Mouse (Mus musculus): ENCODE measurements around the gene Olfr282. TPM values are rescaled to one million over a fixed set of nuclear protein-coding genes. Genes with fewer than 3 reads are reported as not detected.
"Not testable (repeated sequence)": the region's sequence is repeated elsewhere in the genome, so short reads cannot be mapped to it uniquely, and the experiment has no call there.

Olfr282 gene
- polyA plus RNA-seq (2015; fragmentation: Nextera tagmentation; extraction: Ambion mirVana) = not detected in 2 replicates

- H3K27me3 ChIP-seq; H3K27ac ChIP-seq; ATAC-seq (ENCODE audit: insufficient number of reproducible peaks, insufficient read depth, low FRiP score, low TSS enrichment, low read depth); H3K36me3 ChIP-seq; H3K9ac ChIP-seq; H3K4me1 ChIP-seq; H3K4me2 ChIP-seq; H3K4me3 ChIP-seq; H3K9me3 ChIP-seq: not testable (repeated sequence)
- WGBS = 70% methylated on average over 5 of the region's 5 CpGs
Observed at GRCm38 (mm10) chr15:98430925-98431324, at the start of gene Olfr282. Olfr282 (plus strand) TSS chr15:98431225.

DNA sequence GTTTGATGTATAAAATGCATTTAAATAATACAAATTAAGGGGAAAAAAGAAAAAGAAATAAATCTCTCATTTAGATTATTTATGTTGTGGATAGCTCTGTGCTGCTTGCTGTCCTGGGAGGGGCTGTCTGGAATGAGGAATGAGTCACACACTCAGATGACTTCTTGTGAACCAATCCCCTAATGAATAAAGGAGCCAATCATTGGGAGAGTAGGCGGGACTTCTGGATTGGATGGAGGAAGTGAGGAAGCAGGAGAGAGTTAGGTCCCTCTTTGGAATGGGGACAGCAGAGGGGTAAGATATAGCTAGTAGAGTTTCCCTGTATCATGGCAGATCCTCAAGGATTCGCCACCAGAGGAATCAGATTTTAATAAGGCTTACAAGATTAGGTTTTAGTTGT lies 43.4 kb upstream of the Olfr282 start:
- H3K9ac ChIP-seq = no peak overlapping the region
- H3K27me3 ChIP-seq = no peaks in the 10 kb centered on the region
- WGBS = 77% methylated on average over 2 of the region's 2 CpGs
- ATAC-seq (ENCODE audit: insufficient number of reproducible peaks, insufficient read depth, low FRiP score, low TSS enrichment, low read depth) = no peak
- no peak overlapping the region for H3K4me3 ChIP-seq
- H3K4me1 ChIP-seq = no peaks in the 10 kb centered on the region
- no peak overlapping the region for H3K4me2 ChIP-seq
- no peaks in the 10 kb centered on the region for H3K9me3 ChIP-seq
- no peaks in the 10 kb centered on the region for H3K36me3 ChIP-seq
- no peak overlapping the region for H3K27ac ChIP-seq

DNA sequence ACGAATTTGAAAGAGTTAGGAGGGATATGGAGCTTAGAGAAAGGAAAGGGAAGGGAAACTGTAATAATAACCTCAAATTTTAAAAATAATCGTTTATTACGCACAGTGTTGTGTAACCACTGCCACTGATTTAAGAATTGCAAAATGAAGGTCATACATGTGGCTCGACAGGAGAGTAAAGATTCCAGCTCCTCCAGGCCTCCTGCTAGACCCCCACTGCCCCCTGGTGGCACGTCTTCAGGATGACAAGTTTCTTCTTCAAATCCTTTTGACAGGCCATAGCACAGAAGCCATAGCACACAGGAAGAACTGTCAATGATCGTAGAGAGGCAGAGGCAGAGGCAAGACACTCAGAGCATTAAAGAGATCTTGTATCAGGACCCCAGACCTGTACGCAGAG lies 41.2 kb upstream of the Olfr282 start:
- H3K36me3 ChIP-seq = no peaks in the 10 kb centered on the region
- no peak for ATAC-seq (ENCODE audit: insufficient number of reproducible peaks, insufficient read depth, low FRiP score, low TSS enrichment, low read depth)
- no peaks in the 10 kb centered on the region for H3K4me1 ChIP-seq
- 24% methylated on average over 7 of the region's 7 CpGs for WGBS
- H3K9me3 ChIP-seq = peaks cover 2% of the 10 kb centered on the region
- no peak overlapping the region for H3K4me2 ChIP-seq
- H3K9ac ChIP-seq = no peak overlapping the region
- H3K27me3 ChIP-seq = no peaks in the 10 kb centered on the region
- no peak overlapping the region for H3K4me3 ChIP-seq
- H3K27ac ChIP-seq = no peak overlapping the region

DNA sequence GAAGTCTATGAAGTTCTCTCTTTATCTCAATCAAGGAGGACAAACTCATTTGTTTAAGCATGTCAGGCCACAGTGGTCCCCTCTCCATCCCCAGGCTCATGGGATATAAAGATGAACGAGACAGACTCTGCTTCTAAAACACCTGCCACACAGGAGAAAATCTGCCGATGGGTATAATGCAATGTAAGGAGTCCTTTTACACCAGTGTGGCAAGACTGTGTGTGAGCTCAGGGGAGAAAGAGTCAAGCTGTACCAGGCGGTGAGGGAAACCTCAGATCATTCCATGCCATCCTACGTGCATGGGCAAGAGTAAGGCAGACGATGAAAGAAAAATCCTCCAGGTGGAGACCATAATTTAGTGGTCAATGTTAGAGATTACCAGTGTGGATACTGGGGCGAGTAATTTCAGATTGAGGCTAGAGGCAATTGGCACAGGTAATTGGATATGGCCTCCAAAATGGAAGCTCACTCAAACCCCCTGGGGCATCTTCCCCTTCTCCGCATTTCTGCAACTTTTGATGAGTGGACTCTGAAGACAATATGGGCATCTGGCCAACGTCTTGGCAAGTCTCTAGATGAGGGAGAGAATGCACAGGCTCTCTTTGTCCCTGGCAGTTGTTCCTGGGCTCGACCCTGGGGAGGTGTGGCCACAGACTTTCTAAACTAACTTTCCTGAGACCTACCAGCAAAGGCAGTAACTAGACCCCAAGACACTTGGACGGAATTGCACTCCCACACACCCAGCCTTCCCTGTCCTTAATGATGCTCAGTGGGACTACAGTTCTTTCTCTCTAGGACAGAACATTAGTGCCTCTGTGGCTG lies 39.7 kb upstream of the Olfr282 start:
- Histone ChIP-seq H3K27me3 (no peaks in the 10 kb centered on the region), H3K9me3 (peaks cover 7% of the 10 kb centered on the region), H3K36me3 (no peaks in the 10 kb centered on the region), H3K4me1 (no peaks in the 10 kb centered on the region), H3K9ac (no peak overlapping the region), H3K4me2 (no peak overlapping the region), H3K27ac (no peak overlapping the region), H3K4me3 (no peak overlapping the region)
- WGBS = 64% methylated on average over 10 of the region's 10 CpGs
- no peak for ATAC-seq (ENCODE audit: insufficient number of reproducible peaks, insufficient read depth, low FRiP score, low TSS enrichment, low read depth)

- Histone ChIP-seq H3K27ac (no peak overlapping the region), H3K9me3 (peaks cover 7% of the 10 kb centered on the region), H3K36me3 (no peaks in the 10 kb centered on the region), H3K9ac (no peak overlapping the region), H3K4me1 (no peaks in the 10 kb centered on the region), H3K27me3 (no peaks in the 10 kb centered on the region), H3K4me2 (no peak overlapping the region), H3K4me3 (no peak overlapping the region)
- WGBS = 33% methylated on average over 2 of the region's 2 CpGs
- ATAC-seq (ENCODE audit: insufficient number of reproducible peaks, insufficient read depth, low FRiP score, low TSS enrichment, low read depth) = no peak
Observed at GRCm38 (mm10) chr15:98391903-98392187, 39.2 kb upstream of the Olfr282 start.

DNA sequence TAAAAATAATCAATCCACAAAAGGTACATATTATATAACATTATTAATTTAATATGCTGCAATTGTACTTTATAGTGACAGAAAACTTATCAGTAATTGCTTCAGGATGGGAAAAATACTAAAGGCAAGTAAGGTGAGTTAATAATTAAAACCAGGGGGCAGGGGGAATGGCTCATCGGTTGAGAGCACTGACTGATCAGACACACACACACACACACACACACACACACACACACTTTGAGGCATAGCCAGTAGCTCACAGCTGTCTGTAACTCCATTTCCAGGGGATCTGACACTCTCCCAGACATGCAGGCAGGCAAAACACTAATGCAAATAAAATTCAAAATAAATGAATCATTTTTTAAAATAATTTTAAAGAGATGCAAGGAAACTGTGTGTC lies 33.9 kb upstream of the Olfr282 start:
- 40% methylated on average over 1 of the region's 1 CpGs for WGBS
- Histone ChIP-seq H3K4me3 (no peak overlapping the region), H3K36me3 (no peaks in the 10 kb centered on the region), H3K27me3 (no peaks in the 10 kb centered on the region), H3K4me1 (no peaks in the 10 kb centered on the region), H3K4me2 (no peak overlapping the region), H3K9ac (no peak overlapping the region), H3K9me3 (peaks cover 7% of the 10 kb centered on the region), H3K27ac (no peak overlapping the region)
- no peak for ATAC-seq (ENCODE audit: insufficient number of reproducible peaks, insufficient read depth, low FRiP score, low TSS enrichment, low read depth)

DNA sequence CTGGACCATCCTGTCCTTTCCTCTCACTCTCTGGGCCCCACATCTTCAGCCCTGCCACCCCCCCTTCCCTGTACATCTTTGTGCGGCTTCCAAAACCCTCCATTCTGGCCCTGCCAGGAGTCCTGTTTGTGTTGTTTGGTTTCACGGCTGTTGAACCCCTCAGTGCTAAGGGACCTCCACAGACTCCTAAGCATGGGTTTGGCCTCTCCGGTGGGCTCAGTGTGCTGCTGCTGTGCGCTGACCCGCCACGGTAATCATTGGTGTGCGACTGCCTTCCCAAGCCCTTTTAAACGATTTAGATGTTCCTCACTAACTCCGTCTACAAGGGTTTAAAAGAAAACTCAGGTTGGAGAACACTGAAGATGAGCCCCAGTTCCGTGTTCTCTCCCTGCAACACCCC lies 28.7 kb upstream of the Olfr282 start:
- no peak overlapping the region for H3K4me3 ChIP-seq
- H3K27me3 ChIP-seq = no peaks in the 10 kb centered on the region
- no peak overlapping the region for H3K4me2 ChIP-seq
- ATAC-seq (ENCODE audit: insufficient number of reproducible peaks, insufficient read depth, low FRiP score, low TSS enrichment, low read depth) = no peak
- H3K9ac ChIP-seq = no peak overlapping the region
- no peaks in the 10 kb centered on the region; the same call in 1 of the 2 replicates for H3K9me3 ChIP-seq
- no peaks in the 10 kb centered on the region for H3K4me1 ChIP-seq
- 91% methylated on average over 10 of the region's 10 CpGs for WGBS
- H3K27ac ChIP-seq = no peak overlapping the region
- H3K36me3 ChIP-seq = no peaks in the 10 kb centered on the region

- Histone ChIP-seq H3K4me1 (no peaks in the 10 kb centered on the region), H3K4me2 (no peak overlapping the region), H3K27ac (no peak overlapping the region), H3K4me3 (no peak overlapping the region), H3K9me3 (no peaks in the 10 kb centered on the region; the same call in 1 of the 2 replicates), H3K36me3 (no peaks in the 10 kb centered on the region), H3K9ac (no peak overlapping the region), H3K27me3 (no peaks in the 10 kb centered on the region)
- ATAC-seq (ENCODE audit: insufficient number of reproducible peaks, insufficient read depth, low FRiP score, low TSS enrichment, low read depth) = no peak
- WGBS = 74% methylated on average over 17 of the region's 17 CpGs
Observed at GRCm38 (mm10) chr15:98408406-98409060, 22.5 kb upstream of the Olfr282 start.

GRCm38 (mm10) chr15:98409635-98410034 lies 21.4 kb upstream of the Olfr282 start:
- no peaks in the 10 kb centered on the region for H3K27me3 ChIP-seq
- no peak overlapping the region for H3K4me2 ChIP-seq
- no peaks in the 10 kb centered on the region for H3K36me3 ChIP-seq
- no peaks in the 10 kb centered on the region for H3K4me1 ChIP-seq
- H3K9me3 ChIP-seq = no peaks in the 10 kb centered on the region; the same call in 1 of the 2 replicates
- no peak for ATAC-seq (ENCODE audit: insufficient number of reproducible peaks, insufficient read depth, low FRiP score, low TSS enrichment, low read depth)
- H3K27ac ChIP-seq = no peak overlapping the region
- WGBS = 83% methylated on average over 2 of the region's 2 CpGs
- H3K9ac ChIP-seq = no peak overlapping the region
- H3K4me3 ChIP-seq = no peak overlapping the region

DNA sequence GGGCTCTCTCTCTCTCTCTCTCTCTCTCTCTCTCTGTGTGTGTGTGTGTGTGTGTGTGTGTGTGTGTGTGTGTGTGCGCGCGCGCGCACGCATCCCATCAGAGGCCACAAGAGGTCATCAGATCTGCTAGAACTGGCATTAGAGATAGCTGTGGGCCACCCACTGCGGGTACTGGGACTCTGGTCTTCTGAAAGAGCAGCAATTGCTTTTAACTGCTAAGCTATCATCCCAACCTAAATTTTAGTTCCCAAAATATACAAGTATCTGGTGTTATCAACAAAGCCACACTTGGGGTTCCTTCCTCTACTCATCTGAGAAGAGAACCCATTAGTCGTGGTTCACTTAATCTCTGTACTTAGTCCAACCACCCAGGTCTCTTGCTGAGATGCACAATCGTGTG lies 20.8 kb upstream of the Olfr282 start:
- Histone ChIP-seq H3K4me3 (no peak overlapping the region), H3K4me2 (no peak overlapping the region), H3K4me1 (no peaks in the 10 kb centered on the region), H3K36me3 (no peaks in the 10 kb centered on the region), H3K27me3 (no peaks in the 10 kb centered on the region), H3K9ac (no peak overlapping the region), H3K9me3 (no peaks in the 10 kb centered on the region; the same call in 1 of the 2 replicates), H3K27ac (no peak overlapping the region)
- no peak for ATAC-seq (ENCODE audit: insufficient number of reproducible peaks, insufficient read depth, low FRiP score, low TSS enrichment, low read depth)
- WGBS = 87% methylated on average over 9 of the region's 9 CpGs

- Histone ChIP-seq H3K4me3 (no peak overlapping the region), H3K9me3 (no peaks in the 10 kb centered on the region), H3K36me3 (no peaks in the 10 kb centered on the region), H3K27ac (no peak overlapping the region), H3K4me1 (peaks cover 4% of the 10 kb centered on the region; the same call in 1 of the 2 replicates), H3K4me2 (no peak overlapping the region), H3K27me3 (no peaks in the 10 kb centered on the region), H3K9ac (no peak overlapping the region)
- no peak for ATAC-seq (ENCODE audit: insufficient number of reproducible peaks, insufficient read depth, low FRiP score, low TSS enrichment, low read depth)
- 75% methylated on average over 4 of the region's 4 CpGs for WGBS
Observed at GRCm38 (mm10) chr15:98415996-98416395, 15.0 kb upstream of the Olfr282 start.

GRCm38 (mm10) chr15:98416802-98417201 lies 14.2 kb upstream of the Olfr282 start:
- H3K4me2 ChIP-seq; H3K27ac ChIP-seq; H3K27me3 ChIP-seq; ATAC-seq (ENCODE audit: insufficient number of reproducible peaks, insufficient read depth, low FRiP score, low TSS enrichment, low read depth); H3K4me3 ChIP-seq; H3K9me3 ChIP-seq; H3K36me3 ChIP-seq; H3K4me1 ChIP-seq; H3K9ac ChIP-seq: not testable (repeated sequence)
